Mouse (Mus musculus) G1E (cell line): ENCODE data around the gene Skap1.

Experiments used
- CTCF ChIP-seq: IDR thresholded peaks from 2 replicates; pipeline ENCODE4 v1.5.1; 2012; ENCODE audit warnings: low read depth, low read length, inconsistent platforms, mixed read lengths
- GATA1 ChIP-seq: IDR thresholded peaks from 2 replicates; pipeline ENCODE4 v1.6.1; 2012; ENCODE audit warnings: borderline replicate concordance, low read length, inconsistent platforms, mixed read lengths
- GATA2 ChIP-seq: IDR thresholded peaks from 2 replicates; pipeline ENCODE4 v1.6.1; 2012; ENCODE audit warnings: low read depth, low read length, inconsistent platforms, borderline replicate concordance
- POLR2AphosphoS5 ChIP-seq: IDR thresholded peaks from 2 replicates; pipeline ENCODE4 v1.6.1; 2012; ENCODE audit warnings: low read depth, low read length, inconsistent platforms; ENCODE audit not compliant: insufficient replicate concordance
- TAL1 ChIP-seq: conservative IDR thresholded peaks from 2 replicates; pipeline ENCODE4 v1.6.1; 2012; ENCODE audit warnings: low read depth, low read length, inconsistent platforms, mixed read lengths

- TF ChIP-seq CTCF (no peak), GATA1 (no peak), TAL1 (no peak), POLR2AphosphoS5 (no peak), GATA2 (no peak)
Measured at GRCm38 (mm10) chr11:96668367-96668766, 204.0 kb downstream of the Skap1 start.
